Mouse (Mus musculus) kidney, postnatal 14 days (tissue): ENCODE measurements around the gene Lbx1.

Experiments
- DNase-seq: peaks from one replicate; pipeline ENCODE4 v3.0.0; 2022; ENCODE audit warnings: mixed read lengths

Gene Lbx1

DNA sequence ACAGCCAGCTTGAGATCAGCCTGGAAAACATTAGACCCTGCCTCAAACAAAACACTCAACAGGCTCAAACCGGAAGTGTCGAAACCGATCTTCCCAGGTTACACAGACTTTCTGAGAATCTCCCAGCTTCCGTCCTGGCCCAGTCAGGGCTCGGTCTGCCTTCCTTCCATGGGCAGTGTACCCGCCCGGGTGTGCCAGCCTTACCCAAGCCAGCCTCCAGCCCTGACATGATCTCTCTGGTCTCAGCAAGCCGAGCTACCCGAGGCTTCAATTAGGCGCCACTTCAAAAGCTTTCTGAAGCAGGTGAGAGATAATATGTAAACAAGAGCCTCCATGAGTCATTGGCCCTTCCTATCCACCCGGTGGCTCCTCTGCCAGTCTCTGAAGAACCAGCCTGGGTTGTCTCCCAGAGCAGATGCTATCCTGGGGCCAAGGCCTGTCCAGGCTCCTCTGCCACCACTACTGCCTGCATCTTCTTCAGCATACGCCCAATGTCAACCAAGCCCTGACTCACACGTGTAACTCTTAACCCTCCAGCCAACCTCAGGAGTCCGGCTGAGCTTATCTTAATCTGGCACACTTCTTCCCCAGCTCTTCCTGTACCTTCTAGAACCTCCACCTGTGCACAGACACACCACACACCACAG is 25.7 kb downstream of the Lbx1 start:
- DNase-seq = no peak

DNA sequence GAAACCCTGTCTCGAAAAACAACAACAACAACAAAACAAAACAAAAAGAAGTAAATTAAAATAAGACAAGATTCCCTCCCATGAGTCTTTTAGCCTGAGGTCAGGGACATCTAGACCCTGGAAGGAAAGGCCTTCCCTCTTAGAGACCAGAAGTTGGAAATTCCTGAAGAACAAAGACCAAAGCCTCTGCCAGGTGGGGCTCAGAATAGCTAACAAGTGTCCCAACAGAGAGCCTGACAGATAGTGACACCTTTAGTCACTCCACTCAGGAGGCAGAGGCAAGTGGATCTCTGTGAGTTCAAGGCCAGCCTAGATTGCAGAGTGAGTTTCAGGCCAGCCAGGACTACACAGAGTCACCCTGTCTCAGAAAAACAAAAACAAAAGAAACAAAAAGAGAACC is 26.4 kb downstream of the Lbx1 start:
- no peak for DNase-seq

DNA sequence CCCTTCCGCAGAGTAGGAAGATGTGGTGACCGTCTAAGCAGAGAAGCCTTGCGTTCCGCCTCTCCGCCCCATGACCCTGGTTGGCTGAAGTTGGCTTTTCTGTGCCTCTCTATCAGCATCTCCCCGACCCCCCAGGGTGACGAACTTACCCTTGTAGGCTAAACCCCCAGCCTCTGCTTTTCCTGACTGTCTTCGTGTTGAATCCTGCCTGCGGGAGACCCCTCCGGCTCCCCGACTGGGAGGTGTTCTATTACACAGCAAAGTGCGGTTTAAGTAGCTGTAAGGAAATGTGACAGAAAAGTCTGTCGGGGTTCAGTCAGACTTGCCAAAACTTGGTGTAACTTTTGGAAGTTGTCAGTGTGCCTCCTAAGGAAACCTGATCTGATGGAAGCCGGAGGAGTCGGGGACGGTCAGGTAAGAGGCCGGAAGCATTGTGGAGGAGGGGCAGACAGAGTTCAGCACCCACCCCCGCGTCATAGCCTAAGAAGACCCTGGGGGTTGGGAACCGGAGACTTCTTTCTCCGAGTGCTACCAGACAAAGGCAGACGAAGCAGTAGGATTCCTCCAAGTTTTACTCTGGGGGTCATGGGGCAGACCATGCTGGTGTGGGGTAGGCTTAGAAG is 27.1 kb downstream of the Lbx1 start:
- DNase-seq = no peak

DNA sequence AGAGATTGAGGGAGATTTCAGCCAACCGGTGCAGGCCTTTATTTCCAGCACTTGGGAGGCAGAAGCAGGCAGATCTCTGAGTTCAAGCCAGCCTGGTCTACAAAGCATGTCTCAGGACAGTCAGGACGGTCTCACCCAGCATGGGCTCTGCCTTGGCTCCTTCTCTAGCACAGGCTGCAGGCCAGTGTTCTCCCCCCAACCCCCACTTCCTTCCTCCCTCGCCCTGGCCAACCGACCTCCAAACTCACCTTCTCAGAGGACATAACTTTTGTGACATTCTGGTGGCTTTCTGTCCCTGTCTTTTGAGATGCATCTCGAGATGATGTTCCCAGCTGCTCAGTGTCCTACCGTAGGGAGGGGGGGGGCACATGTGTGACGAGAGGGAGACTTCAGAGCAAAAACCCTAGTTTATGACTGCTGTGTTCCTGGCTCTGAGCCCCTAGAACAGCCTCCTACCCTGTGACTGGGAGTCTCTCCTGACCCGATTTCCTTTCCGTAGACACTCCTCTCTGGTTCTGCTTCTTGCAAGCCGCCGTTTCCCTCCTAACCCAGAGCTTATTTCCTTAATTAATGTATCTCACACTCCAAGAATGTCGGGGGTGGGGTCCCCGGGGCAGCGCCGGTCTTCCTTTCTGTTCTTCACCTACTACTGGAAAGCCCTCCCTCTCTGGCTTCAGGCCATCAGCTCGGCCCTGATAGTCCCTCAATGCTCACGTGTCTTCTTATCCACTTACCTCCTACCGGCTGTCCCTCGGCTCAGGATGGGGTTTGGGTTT is 27.8 kb downstream of the Lbx1 start:
- peak; percentile 66 for DNase-seq

DNA sequence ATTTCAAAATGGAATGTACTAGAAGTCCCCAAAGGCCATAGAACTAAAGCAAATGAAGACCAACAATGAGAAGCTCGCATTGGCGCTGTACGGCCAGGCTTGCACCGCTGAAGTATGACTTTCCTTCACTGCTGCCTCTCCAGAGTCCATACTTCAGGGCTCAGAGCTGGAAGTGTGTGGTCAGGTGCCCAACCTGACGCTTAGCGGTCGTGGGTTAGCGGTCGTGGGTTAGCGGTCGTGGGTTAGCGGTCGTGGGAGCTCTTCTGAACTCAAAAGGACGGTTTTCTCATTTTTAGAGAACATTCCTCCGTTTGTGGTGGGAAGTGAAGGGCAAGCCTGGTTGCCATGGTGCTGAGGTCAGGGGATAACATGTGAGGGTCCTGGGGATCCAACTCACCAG is 28.5 kb downstream of the Lbx1 start:
- no peak for DNase-seq

DNA sequence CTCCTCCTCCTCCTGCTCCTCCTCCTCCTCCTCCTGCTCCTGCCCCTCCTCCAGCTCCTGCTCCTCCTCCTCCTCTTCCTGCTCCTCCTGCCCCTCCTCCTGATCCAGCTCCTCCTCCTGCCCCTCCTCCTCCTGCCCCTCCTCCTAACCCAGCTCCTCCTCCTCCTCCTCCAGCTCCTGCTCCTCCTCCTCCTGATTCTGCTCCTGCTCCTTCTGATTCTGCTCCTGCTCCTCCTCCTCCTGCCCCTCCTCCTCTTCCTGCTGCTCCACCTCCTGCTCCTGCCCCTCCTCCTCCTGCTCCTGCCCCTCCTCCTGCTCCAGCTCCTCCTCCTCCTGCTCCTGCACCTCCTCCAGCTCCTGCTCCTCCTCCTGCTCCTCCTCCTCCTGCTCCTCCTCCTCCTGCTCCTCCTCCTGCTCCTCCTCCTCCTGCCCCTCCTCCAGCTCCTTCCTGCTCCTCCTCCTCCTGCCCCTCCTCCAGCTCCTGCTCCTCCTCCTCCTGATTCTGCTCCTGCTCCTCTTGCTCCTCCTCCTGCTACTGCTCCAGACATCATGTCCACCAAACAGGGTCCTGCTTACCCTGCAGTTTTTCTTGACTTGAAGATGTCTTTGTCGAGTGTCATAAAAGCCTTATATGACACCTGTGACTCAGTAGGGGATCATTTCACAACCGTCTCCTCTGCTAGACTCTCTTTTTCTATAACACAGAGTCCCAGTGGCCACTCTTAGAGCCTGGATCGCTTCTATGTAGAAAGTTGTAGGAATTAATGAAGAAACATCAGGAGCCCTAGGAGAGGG is 30.1 kb downstream of the Lbx1 start:
- DNase-seq = no peak

DNA sequence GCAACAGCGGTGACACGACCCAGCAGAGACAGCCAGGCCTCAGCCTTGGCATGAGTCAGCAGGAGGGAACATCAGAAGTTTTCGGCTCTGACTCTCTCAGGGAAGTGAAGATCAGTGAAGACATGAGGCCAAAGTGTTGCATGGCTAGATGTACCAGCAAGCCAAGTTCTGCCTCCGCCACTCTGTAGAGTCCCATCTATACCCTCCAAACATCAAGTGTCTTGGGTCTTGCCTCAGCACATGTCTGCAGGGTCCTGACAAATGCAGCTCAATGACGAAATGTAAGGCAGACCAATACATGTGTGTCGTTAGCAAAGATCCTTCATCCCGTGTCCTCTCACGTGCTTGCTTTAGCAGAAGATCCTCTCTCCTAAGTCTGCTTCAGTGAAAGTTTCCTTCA is 38.6 kb downstream of the Lbx1 start:
- no peak for DNase-seq

DNA sequence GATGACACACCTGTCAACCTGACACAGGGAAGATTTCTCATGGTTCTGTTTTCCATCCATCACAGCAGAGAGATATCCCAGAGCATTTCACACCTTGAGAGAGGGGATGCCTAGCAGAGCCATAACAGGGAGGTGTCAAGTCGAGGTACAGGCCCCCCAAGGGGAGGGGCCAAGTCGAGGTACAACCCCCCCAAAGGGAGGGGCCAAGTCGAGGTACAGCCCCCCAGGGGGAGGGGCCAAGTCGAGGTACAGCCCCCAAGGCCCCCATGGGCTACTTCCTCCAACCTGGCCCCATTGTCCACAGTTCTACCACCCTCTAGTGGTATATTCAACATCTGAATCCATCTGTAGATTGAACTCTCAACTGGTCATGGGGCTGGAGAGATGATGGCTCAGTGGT is 41.0 kb downstream of the Lbx1 start:
- no peak for DNase-seq
